Mouse (Mus musculus) frontal cortex, postnatal 14 days (tissue): ENCODE results near the gene Gm2a.
"Not testable (repeated sequence)": the region's sequence is repeated elsewhere in the genome, so short reads cannot be mapped to it uniquely, and the experiment has no call there.

ENCODE experiments used
- DNase-seq, 2 experiments: peaks; one replicate each; pipeline ENCODE4 v3.0.0; 2022; ENCODE audit warnings: low spot score in 2 of 2

The Gm2a gene

GRCm38 (mm10) chr11:55097463-55098188 lies at the start of gene Gm2a:
Gm2a (plus strand) TSS chr11:55098115.
- peak; percentile 89 to 90 for DNase-seq

GRCm38 (mm10) chr11:55050837-55051510 lies 46.9 kb upstream of the Gm2a start:
- no peak for DNase-seq

- DNase-seq, result no peak
Observed at GRCm38 (mm10) chr11:55057511-55057910, 40.4 kb upstream of the Gm2a start.

- no peak for DNase-seq
Observed at GRCm38 (mm10) chr11:55060802-55061201, 37.1 kb upstream of the Gm2a start.

- DNase-seq, result no peak
Observed at GRCm38 (mm10) chr11:55062856-55063255, 35.1 kb upstream of the Gm2a start.

- DNase-seq, result no peak
Observed at GRCm38 (mm10) chr11:55066921-55067320, 31.0 kb upstream of the Gm2a start.

- DNase-seq, result no peak
Observed at GRCm38 (mm10) chr11:55069023-55069422, 28.9 kb upstream of the Gm2a start.

- DNase-seq, result no peak
Observed at GRCm38 (mm10) chr11:55071344-55071743, 26.6 kb upstream of the Gm2a start.

- no peak for DNase-seq
Observed at GRCm38 (mm10) chr11:55072467-55072866, 25.4 kb upstream of the Gm2a start.

GRCm38 (mm10) chr11:55073191-55073590 lies 24.7 kb upstream of the Gm2a start:
- no peak for DNase-seq

- DNase-seq, result no peak
Observed at GRCm38 (mm10) chr11:55075602-55076001, 22.3 kb upstream of the Gm2a start.

- no peak for DNase-seq
Observed at GRCm38 (mm10) chr11:55076234-55076633, 21.7 kb upstream of the Gm2a start.

GRCm38 (mm10) chr11:55077331-55078231 lies 20.3 kb upstream of the Gm2a start, which contains the start of gene Ccdc69:
Ccdc69 (minus strand) TSS chr11:55078131.
- no peak for DNase-seq

GRCm38 (mm10) chr11:55078502-55078901 lies 19.4 kb upstream of the Gm2a start:
- DNase-seq, result no peak

- DNase-seq, result no peak
Observed at GRCm38 (mm10) chr11:55079180-55079579, 18.7 kb upstream of the Gm2a start.

GRCm38 (mm10) chr11:55081206-55081605 lies 16.7 kb upstream of the Gm2a start:
- no peak for DNase-seq

GRCm38 (mm10) chr11:55084629-55085028 lies 13.3 kb upstream of the Gm2a start:
- DNase-seq, result no peak

- no peak for DNase-seq
Observed at GRCm38 (mm10) chr11:55085396-55085795, 12.5 kb upstream of the Gm2a start.

- peak in 1 of 2 experiments; percentile 65 for DNase-seq
Observed at GRCm38 (mm10) chr11:55087006-55087405, 10.9 kb upstream of the Gm2a start.

- DNase-seq, result no peak
Observed at GRCm38 (mm10) chr11:55089892-55090291, 8.0 kb upstream of the Gm2a start.

GRCm38 (mm10) chr11:55093096-55093495 lies 4.8 kb upstream of the Gm2a start:
- DNase-seq, result no peak

- not testable (repeated sequence) for DNase-seq
Observed at GRCm38 (mm10) chr11:55096296-55096695, 1.6 kb upstream of the Gm2a start.
